Mouse (Mus musculus) hindbrain, embryonic 11.5 days (tissue): ENCODE results near the gene Hcrt. TPM values are rescaled to one million over a fixed set of nuclear protein-coding genes. Genes with fewer than 3 reads are reported as not detected.
A peak's percentile ranks its signal among the peaks of the same experiment; 100 is the strongest.

ENCODE experiments used
- ATAC-seq: fragments of 200-750 bp; cut with Nextera tagmentation; 2 replicates; pipeline ENCODE4 v1.8.0; 2017; ENCODE audit warnings: mild to moderate bottlenecking, moderate TSS enrichment, moderate library complexity; ENCODE audit not compliant: low FRiP score
- DNase-seq: peaks from one replicate; pipeline ENCODE4 v3.0.0-alpha.2; 2015; ENCODE audit warnings: low spot score
- H3K27ac ChIP-seq: fragments of 300-500 bp; sonication (generic); 2 replicates; pipeline ENCODE4 v1.5.1; 2014; ENCODE audit warnings: mild to moderate bottlenecking, low read depth, low read length
- H3K27me3 ChIP-seq: fragments of 300-500 bp; sonication (generic); 2 replicates; pipeline ENCODE4 v1.6.1; 2014; ENCODE audit warnings: mild to moderate bottlenecking, low read length, moderate library complexity, mixed read lengths; ENCODE audit not compliant: control insufficient read depth, insufficient read depth
- H3K36me3 ChIP-seq: fragments of 300-500 bp; sonication (generic); 2 replicates; pipeline ENCODE4 v1.6.1; 2014; ENCODE audit warnings: mild to moderate bottlenecking, low read length, moderate library complexity, mixed read lengths; ENCODE audit not compliant: control insufficient read depth, insufficient read depth
- H3K4me1 ChIP-seq: fragments of 300-500 bp; sonication (generic); replicated peaks from 2 replicates; pipeline ENCODE4 v1.6.1; 2014; ENCODE audit warnings: low read length, mixed read lengths; ENCODE audit not compliant: control insufficient read depth, insufficient read depth
- H3K4me2 ChIP-seq: fragments of 300-500 bp; sonication (generic); replicated peaks from 2 replicates; pipeline ENCODE4 v1.6.1; 2014; ENCODE audit warnings: mild to moderate bottlenecking, low read depth, low read length
- H3K4me3 ChIP-seq: fragments of 300-500 bp; sonication (generic); 2 replicates; pipeline ENCODE4 v1.5.1; 2014; ENCODE audit warnings: low read depth, low read length
- H3K9ac ChIP-seq: fragments of 300-500 bp; sonication (generic); 2 replicates; pipeline ENCODE4 v1.6.1; 2014; ENCODE audit warnings: low read depth, low read length
- H3K9me3 ChIP-seq: fragments of 300-500 bp; sonication (generic); 2 replicates; pipeline ENCODE4 v1.6.1; 2016; ENCODE audit warnings: low read length; ENCODE audit not compliant: control insufficient read depth
- WGBS: fragments of 180-500 bp; shearing (Covaris S2); extraction: QIAGEN DNeasy Blood & Tissue Kit; methylation state at CpG from one replicate; pipeline ENCODE4 v1.1.7; 2014; 5-methylcytosine and 5-hydroxymethylcytosine counted together
- polyA plus RNA-seq: library from polyadenylated mRNA; unstranded; fragments of >200 nt; fragmentation: Nextera tagmentation; extraction: Ambion mirVana; gene quantifications from 2 replicates; pipeline ENCODE4 v1.2.1, GENCODE M21; 2014

Gene Hcrt
- not detected in 2 replicates for polyA plus RNA-seq

GRCm38 (mm10) chr11:100762831-100763230, at the start of gene Hcrt:
TSS of gene Hcrt (minus strand) at chr11:100762931.
- no peak for ATAC-seq
- H3K9me3 ChIP-seq = no peaks in the 10 kb centered on the region
- no peaks in the 10 kb centered on the region for H3K36me3 ChIP-seq
- H3K9ac ChIP-seq = peak within 1 kb of the TSS; percentile 52
- H3K27me3 ChIP-seq = peaks cover 18% of the 10 kb centered on the region
- no peak for DNase-seq
- peak within 1 kb of the TSS; percentile 67 for H3K4me2 ChIP-seq
- H3K4me1 ChIP-seq = peaks cover 6% of the 10 kb centered on the region
- H3K4me3 ChIP-seq = peak within 1 kb of the TSS; percentile 32
- H3K27ac ChIP-seq = no peak within 1 kb of the TSS
- WGBS = 86% methylated on average over 7 of the region's 7 CpGs

GRCm38 (mm10) chr11:100811132-100811531, 48.4 kb upstream of the Hcrt start:
- DNase-seq (no peak), ATAC-seq (no peak)
- Histone ChIP-seq H3K27ac (no peak overlapping the region), H3K36me3 (no peaks in the 10 kb centered on the region), H3K9ac (no peak overlapping the region), H3K4me3 (no peak overlapping the region), H3K4me1 (no peaks in the 10 kb centered on the region), H3K4me2 (no peak overlapping the region), H3K9me3 (no peaks in the 10 kb centered on the region), H3K27me3 (no peaks in the 10 kb centered on the region)
- 78% methylated on average over 2 of the region's 2 CpGs for WGBS

- no peak for DNase-seq
Observed at GRCm38 (mm10) chr11:100810516-100810915, 47.8 kb upstream of the Hcrt start.

GRCm38 (mm10) chr11:100806380-100807305, 43.9 kb upstream of the Hcrt start:
- DNase-seq (no peak), ATAC-seq (no peak)
- Histone ChIP-seq H3K4me2 (no peak overlapping the region), H3K27me3 (no peaks in the 10 kb centered on the region), H3K9ac (no peak overlapping the region), H3K4me3 (no peak overlapping the region), H3K4me1 (no peaks in the 10 kb centered on the region), H3K36me3 (0 out of 2 replicates have a peak, but pooled peaks cover 2% of the 10 kb centered on the region), H3K27ac (no peak overlapping the region; the same call in 1 of the 2 replicates), H3K9me3 (no peaks in the 10 kb centered on the region)
- 80% methylated on average over 20 of the region's 20 CpGs for WGBS

More at GRCm38 (mm10) chr11:100810516-100810915, 47.8 kb upstream of the Hcrt start:
- H3K4me3 ChIP-seq = no peak overlapping the region
- WGBS = 68% methylated on average over 9 of the region's 9 CpGs
- ATAC-seq = no peak
- H3K27ac ChIP-seq = no peak overlapping the region
- no peaks in the 10 kb centered on the region for H3K27me3 ChIP-seq
- no peak overlapping the region for H3K9ac ChIP-seq
- no peaks in the 10 kb centered on the region for H3K4me1 ChIP-seq
- H3K4me2 ChIP-seq = no peak overlapping the region
- no peaks in the 10 kb centered on the region for H3K36me3 ChIP-seq
- no peaks in the 10 kb centered on the region for H3K9me3 ChIP-seq

DNA sequence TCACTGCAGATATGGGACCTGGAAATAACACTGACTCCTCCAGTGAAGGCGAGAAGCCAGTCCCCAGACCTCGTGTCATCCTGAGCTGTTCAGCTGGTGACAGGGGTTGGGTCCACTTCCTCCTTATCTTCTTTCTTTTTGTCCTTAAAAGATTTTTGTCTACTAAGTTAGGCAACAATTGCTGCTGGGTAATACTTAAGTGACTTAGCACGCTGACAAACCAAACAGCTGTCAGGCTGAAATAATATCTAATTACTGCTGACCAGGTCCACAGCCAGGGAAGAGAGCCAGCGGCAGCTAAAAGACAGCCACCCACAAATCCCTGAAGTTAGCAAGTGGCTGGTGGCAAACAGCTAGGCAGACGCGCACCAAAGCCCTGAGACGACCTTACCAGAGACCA, 42.8 kb upstream of the Hcrt start:
- DNase-seq (no peak), ATAC-seq (no peak)
- H3K4me1 ChIP-seq = no peaks in the 10 kb centered on the region
- 0 out of 2 replicates have a peak, but pooled peaks cover 2% of the 10 kb centered on the region for H3K36me3 ChIP-seq
- H3K4me3 ChIP-seq = no peak overlapping the region
- H3K4me2 ChIP-seq = no peak overlapping the region
- H3K27me3 ChIP-seq = no peaks in the 10 kb centered on the region
- no peak overlapping the region for H3K9ac ChIP-seq
- WGBS = 87% methylated on average over 7 of the region's 7 CpGs
- H3K9me3 ChIP-seq = no peaks in the 10 kb centered on the region
- no peak overlapping the region for H3K27ac ChIP-seq

- Histone ChIP-seq H3K27ac (no peak overlapping the region), H3K4me2 (no peak overlapping the region), H3K4me1 (no peaks in the 10 kb centered on the region), H3K9ac (no peak overlapping the region), H3K36me3 (0 out of 2 replicates have a peak, but pooled peaks cover 2% of the 10 kb centered on the region), H3K9me3 (no peaks in the 10 kb centered on the region), H3K4me3 (no peak overlapping the region), H3K27me3 (no peaks in the 10 kb centered on the region)
- ATAC-seq (no peak), DNase-seq (no peak)
- WGBS = 93% methylated on average over 10 of the region's 10 CpGs
Observed at GRCm38 (mm10) chr11:100804409-100804808, 41.7 kb upstream of the Hcrt start.

DNA sequence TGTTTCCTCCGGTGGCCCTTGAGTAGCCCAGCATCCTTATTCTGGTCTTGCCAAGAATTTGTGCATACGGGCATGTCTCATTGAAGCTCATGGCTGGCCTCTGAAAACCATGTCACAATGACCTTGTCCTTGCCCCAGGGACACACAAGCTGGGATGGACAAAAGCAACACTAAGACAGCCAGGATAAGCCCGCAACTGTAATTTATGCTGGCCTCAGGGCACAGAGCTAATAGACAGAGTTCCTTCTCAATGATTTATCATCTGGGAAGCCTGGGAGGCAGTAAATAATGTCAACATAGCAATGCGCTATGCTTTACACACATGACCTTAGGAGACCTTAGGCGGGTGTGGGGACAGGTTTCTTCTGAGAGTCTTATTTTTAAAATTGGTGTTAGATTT, 36.7 kb upstream of the Hcrt start:
- Histone ChIP-seq H3K27me3 (no peaks in the 10 kb centered on the region), H3K9ac (no peak overlapping the region), H3K36me3 (0 out of 2 replicates have a peak, but pooled peaks cover 2% of the 10 kb centered on the region), H3K9me3 (no peaks in the 10 kb centered on the region), H3K4me3 (no peak overlapping the region), H3K4me2 (no peak overlapping the region), H3K4me1 (no peaks in the 10 kb centered on the region), H3K27ac (no peak overlapping the region)
- ATAC-seq = no peak
- DNase-seq = peak; percentile 11
- 78% methylated on average over 5 of the region's 5 CpGs for WGBS

GRCm38 (mm10) chr11:100796585-100796984, 33.9 kb upstream of the Hcrt start:
- Histone ChIP-seq H3K36me3 (no peaks in the 10 kb centered on the region), H3K9me3 (no peaks in the 10 kb centered on the region), H3K27me3 (no peaks in the 10 kb centered on the region), H3K4me3 (no peak overlapping the region), H3K27ac (no peak overlapping the region), H3K9ac (no peak overlapping the region), H3K4me1 (no peaks in the 10 kb centered on the region), H3K4me2 (no peak overlapping the region)
- 68% methylated on average over 8 of the region's 8 CpGs for WGBS
- ATAC-seq (no peak), DNase-seq (no peak)

GRCm38 (mm10) chr11:100795386-100795785, 32.7 kb upstream of the Hcrt start:
- Histone ChIP-seq H3K27ac (no peak overlapping the region), H3K27me3 (no peaks in the 10 kb centered on the region), H3K36me3 (no peaks in the 10 kb centered on the region), H3K4me2 (no peak overlapping the region), H3K9me3 (no peaks in the 10 kb centered on the region), H3K4me1 (no peaks in the 10 kb centered on the region), H3K4me3 (no peak overlapping the region), H3K9ac (no peak overlapping the region)
- no peak for DNase-seq
- 92% methylated on average over 2 of the region's 2 CpGs for WGBS
- no peak for ATAC-seq
